In genomic region chr5:38483518-38484110, GRCm38 (mm10) we compare ENCODE assay signal across 16 mouse cellular contexts.
"Had no signal": no experiment of that assay in that cellular context is flagged by ENCODE, and none has a peak within 500 bp of the region (broad histone marks: within the 10 kb centered on the region; RNA-seq: fewer than 3 reads in every experiment).

No protein-coding gene starts in this region.

- H3K4me2 ChIP-seq: kidney, embryonic 15.5 days; limb, embryonic 15.5 days; liver, embryonic 11.5 days; lung, embryonic 14.5 days; midbrain, embryonic 11.5 days had no signal

- ATAC-seq: liver, postnatal 0 days; lung, postnatal 0 days had no signal

- DNase-seq: kidney, adult 8-10 months; kidney, postnatal 10 days; kidney, postnatal 36 days; liver, postnatal 0 days; lung, embryonic 14.5 days; midbrain, embryonic 14.5 days; thymus, adult 18-20 months; thymus, postnatal 14 days; thymus, postnatal 4 days had no signal

- H3K9ac ChIP-seq: kidney, embryonic 15.5 days; limb, embryonic 15.5 days; liver, embryonic 14.5 days; liver, postnatal 0 days; lung, embryonic 14.5 days had no signal

- H3K27me3 ChIP-seq: kidney, embryonic 15.5 days; limb, embryonic 15.5 days had no signal

- H3K9me3 ChIP-seq: kidney, embryonic 15.5 days; limb, embryonic 15.5 days had no signal

- H3K27ac ChIP-seq: kidney, embryonic 15.5 days; limb, embryonic 15.5 days; liver, embryonic 14.5 days; macrophage had no signal

- H3K36me3 ChIP-seq: kidney, embryonic 15.5 days; limb, embryonic 15.5 days had no signal

- H3K4me3 ChIP-seq: kidney, embryonic 15.5 days; limb, embryonic 15.5 days had no signal
